Mouse (Mus musculus): Measurements from ENCODE around the gene Gpn1.

- TF ChIP-seq POLR2A (IDR thresholded peaks at IDR 0.05; ENCODE audit: borderline replicate concordance, low read depth, low read length) (no peak), CTCF (IDR thresholded peaks at IDR 0.05; ENCODE audit: low read depth, low read length) (no peak)
Measured at GRCm38 (mm10) chr5:31487889-31488288, 6.7 kb upstream of the Gpn1 start.

Measured in bone marrow macrophage, adult 2 months (primary cell).